Mouse (Mus musculus) intestine, embryonic 16.5 days (tissue): ENCODE results near the gene Cbx4. TPM values are rescaled to one million over a fixed set of nuclear protein-coding genes. Genes with fewer than 3 reads are reported as not detected.

Experiments
- ATAC-seq: fragments of 200-750 bp; cut with Nextera tagmentation; 2 replicates; pipeline ENCODE4 v1.8.0; 2017; ENCODE audit warnings: moderate TSS enrichment, moderate library complexity
- H3K27ac ChIP-seq: fragments of 300-500 bp; sonication (generic); 2 replicates; pipeline ENCODE4 v1.5.1; 2014; ENCODE audit warnings: mild to moderate bottlenecking, low read length
- H3K27me3 ChIP-seq: fragments of 300-500 bp; sonication (generic); replicated peaks from 2 replicates; pipeline ENCODE4 v1.6.1; 2014; ENCODE audit warnings: low read length, control low read depth, mixed read lengths; ENCODE audit not compliant: control insufficient read depth, insufficient read depth
- H3K36me3 ChIP-seq: fragments of 300-500 bp; sonication (generic); 2 replicates; pipeline ENCODE4 v1.6.1; 2014; ENCODE audit warnings: low read length, control low read depth; ENCODE audit not compliant: control insufficient read depth, insufficient read depth
- H3K4me1 ChIP-seq: fragments of 300-500 bp; sonication (generic); 2 replicates; pipeline ENCODE4 v1.6.1; 2014; ENCODE audit warnings: low read length, control low read depth, mixed read lengths; ENCODE audit not compliant: control insufficient read depth, insufficient read depth
- H3K4me2 ChIP-seq: fragments of 300-500 bp; sonication (generic); 2 replicates; pipeline ENCODE4 v1.6.1; 2014; ENCODE audit warnings: low read depth, low read length, control low read depth
- H3K4me3 ChIP-seq: fragments of 300-500 bp; sonication (generic); 2 replicates; pipeline ENCODE4 v1.5.1; 2014; ENCODE audit warnings: mild to moderate bottlenecking, low read length
- H3K9ac ChIP-seq: fragments of 300-500 bp; sonication (generic); 2 replicates; pipeline ENCODE4 v1.6.1; 2014; ENCODE audit warnings: low read depth, low read length
- H3K9me3 ChIP-seq: fragments of 300-500 bp; sonication (generic); 2 replicates; pipeline ENCODE4 v1.6.1; 2016; ENCODE audit warnings: low read length, control low read depth; ENCODE audit not compliant: control insufficient read depth
- WGBS: fragments of 180-500 bp; shearing (Covaris S2); extraction: QIAGEN DNeasy Blood & Tissue Kit; methylation state at CpG from one replicate; pipeline ENCODE4 v1.1.7; 2014; 5-methylcytosine and 5-hydroxymethylcytosine counted together
- polyA plus RNA-seq: library from polyadenylated mRNA; unstranded; fragments of >200 nt; fragmentation: Nextera tagmentation; extraction: Ambion mirVana; gene quantifications from 2 replicates; pipeline ENCODE4 v1.2.1, GENCODE M21; 2015

Cbx4 gene
- polyA plus RNA-seq, 1 experiment from 2014 or later = 9.3 TPM

DNA sequence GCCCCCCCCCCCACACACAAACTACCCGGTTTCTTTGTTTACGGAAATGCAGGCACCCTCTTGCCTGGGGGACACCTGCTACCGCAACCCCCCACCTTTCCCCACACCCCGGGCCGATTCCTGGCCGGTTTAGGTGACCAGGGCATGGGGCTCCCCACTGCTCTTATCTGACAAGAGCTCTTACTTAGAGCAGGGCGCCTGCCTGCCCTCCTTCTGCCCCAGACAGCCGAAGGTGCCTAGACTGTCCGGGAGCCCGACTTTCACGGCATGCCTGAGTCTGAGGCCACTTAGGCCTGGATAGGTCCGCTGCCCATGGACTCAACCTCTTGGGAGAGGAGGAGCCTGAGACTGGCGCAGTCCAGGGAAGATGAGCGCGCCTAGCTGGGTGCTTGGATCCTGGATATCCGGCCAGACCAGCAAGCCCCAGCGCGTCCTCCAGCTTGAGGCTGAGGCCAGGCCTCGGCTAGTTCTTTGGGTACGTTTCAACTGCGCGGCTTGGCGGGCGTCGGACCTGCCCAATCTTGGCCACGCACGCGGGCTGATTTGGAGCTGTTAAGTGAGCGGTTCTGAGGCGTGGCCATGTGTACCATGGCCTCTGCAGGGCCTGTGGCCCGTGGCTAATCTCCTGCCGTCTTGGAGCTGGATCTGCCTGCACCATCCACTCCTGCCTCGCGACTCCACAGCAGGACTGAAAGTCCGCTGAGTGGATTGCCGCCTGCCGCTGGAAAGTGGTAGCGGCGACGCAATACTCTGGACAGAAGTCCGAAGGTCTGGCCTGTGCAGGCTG, 41.3 kb downstream of the Cbx4 start:
- Histone ChIP-seq H3K27me3 (peaks cover 70% of the 10 kb centered on the region), H3K27ac (no peak overlapping the region), H3K9me3 (no peaks in the 10 kb centered on the region), H3K4me1 (peaks cover 55% of the 10 kb centered on the region), H3K4me3 (peak overlapping the region; percentile 23), H3K4me2 (peak overlapping the region; percentile 39), H3K36me3 (no peaks in the 10 kb centered on the region), H3K9ac (peak overlapping the region; percentile 53; the same call in 1 of the 2 replicates)
- 3% methylated on average over 41 of the region's 41 CpGs for WGBS
- ATAC-seq = peak; percentile 8; the same call in 1 of the 2 replicates

DNA sequence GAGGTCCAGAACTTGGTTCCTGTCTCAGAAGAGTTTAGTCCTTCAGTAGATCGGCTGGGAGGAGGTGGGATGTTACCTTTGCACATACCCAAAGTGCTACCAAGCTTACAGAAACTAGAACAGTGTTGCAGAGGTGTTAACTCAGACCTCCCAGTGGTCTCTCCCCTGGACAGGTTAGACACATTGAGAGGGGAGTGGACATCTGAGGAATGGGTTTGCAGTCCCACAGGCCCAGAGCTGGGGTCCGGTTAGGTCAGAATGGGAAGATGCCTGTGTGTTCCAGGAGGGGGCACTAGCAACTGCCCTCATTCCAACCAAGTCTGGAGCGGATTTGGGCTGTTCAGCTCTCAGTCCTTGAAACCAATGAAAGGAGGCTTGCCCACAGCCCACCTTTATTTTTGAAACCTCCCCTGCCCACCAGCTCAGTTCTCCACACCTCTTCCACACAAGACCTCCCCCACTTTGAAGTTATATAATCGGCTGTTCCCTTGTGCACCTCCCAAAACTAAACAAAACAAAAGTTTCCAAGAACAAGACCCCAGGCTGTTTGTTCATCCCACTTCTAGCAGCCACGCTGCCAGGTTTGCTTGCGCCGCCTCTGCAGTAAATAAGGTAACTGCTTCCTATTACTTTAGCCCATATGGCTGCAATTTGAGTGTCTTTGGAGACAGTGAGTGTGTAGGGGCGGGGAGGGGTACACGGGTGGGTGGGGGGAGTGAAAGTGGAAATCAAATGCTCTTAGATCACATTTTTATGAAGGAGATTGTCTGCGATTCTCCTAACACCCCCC, 42.1 kb downstream of the Cbx4 start:
- Histone ChIP-seq H3K4me1 (peaks cover 57% of the 10 kb centered on the region), H3K9ac (no peak overlapping the region), H3K9me3 (no peaks in the 10 kb centered on the region), H3K4me3 (no peak overlapping the region), H3K4me2 (no peak overlapping the region; the same call in 1 of the 2 replicates), H3K27me3 (peaks cover 62% of the 10 kb centered on the region), H3K36me3 (peaks cover 2% of the 10 kb centered on the region; the same call in 1 of the 2 replicates), H3K27ac (no peak overlapping the region)
- ATAC-seq = no peak
- WGBS = 4% methylated on average over 10 of the region's 10 CpGs

DNA sequence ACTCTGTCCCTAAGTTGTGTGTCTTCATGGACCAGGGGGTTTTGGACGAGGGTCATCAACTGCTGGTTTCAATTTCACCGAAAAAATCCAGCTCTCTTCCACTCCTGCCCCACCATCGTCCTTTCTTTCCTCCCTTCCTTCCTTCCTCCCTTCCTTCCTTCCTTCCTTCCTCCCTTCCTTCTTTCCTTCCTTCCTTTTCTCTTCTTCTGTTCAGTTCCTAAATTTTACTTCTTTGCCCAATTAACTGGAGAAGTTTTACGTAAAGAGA, 42.8 kb downstream of the Cbx4 start:
- peaks cover 6% of the 10 kb centered on the region for H3K36me3 ChIP-seq
- no peaks in the 10 kb centered on the region for H3K9me3 ChIP-seq
- ATAC-seq = no peak
- H3K27me3 ChIP-seq = peaks cover 61% of the 10 kb centered on the region
- H3K4me1 ChIP-seq = peaks cover 60% of the 10 kb centered on the region
- no peak overlapping the region for H3K27ac ChIP-seq
- H3K4me3 ChIP-seq = no peak overlapping the region
- H3K9ac ChIP-seq = no peak overlapping the region
- 2% methylated on average over 4 of the region's 4 CpGs for WGBS
- no peak overlapping the region for H3K4me2 ChIP-seq

DNA sequence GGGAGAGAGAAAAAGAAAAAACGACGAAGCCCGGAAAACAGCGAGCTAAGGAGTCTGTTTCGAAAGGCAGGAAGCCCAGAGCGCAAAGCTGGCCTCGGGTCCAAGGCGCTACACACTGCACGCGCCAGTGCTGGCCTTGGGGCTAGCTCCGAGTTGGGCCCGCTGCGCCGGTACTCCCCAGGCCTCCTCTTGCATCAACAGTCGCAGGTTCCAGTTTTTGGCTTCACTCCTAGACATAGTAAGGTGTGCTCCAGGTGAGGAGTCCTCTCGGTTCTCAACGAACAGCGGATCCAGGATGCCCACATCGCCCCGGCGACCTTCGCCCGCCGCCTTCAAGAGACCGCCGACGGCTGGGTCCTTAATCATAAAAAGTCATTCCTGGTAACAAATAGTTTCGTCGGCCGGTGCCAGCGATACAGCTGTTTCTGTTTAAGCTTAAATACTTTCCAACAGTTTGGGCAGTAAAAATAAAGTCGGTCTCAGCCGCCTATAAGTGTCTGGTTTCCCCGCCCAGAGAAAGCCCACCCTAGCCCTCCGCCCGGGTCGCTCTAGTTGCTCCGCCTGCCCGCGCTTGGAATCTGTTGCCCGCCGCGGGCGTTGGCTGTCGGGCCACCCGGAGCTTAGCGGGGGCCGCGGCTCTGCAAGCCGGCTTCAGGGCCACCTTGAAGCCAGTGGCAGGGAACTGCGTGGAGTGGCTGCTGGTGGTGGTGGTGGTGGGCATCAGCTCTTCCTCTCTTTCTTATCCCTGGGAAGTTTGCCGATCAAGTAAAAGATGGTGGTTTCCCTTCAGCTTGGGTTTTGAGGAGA, 43.4 kb downstream of the Cbx4 start:
- Histone ChIP-seq H3K27me3 (peaks cover 55% of the 10 kb centered on the region), H3K9me3 (no peaks in the 10 kb centered on the region), H3K9ac (no peak overlapping the region), H3K36me3 (peaks cover 6% of the 10 kb centered on the region), H3K4me3 (peak overlapping the region; percentile 20; the same call in 1 of the 2 replicates), H3K27ac (no peak overlapping the region), H3K4me2 (0 out of 2 replicates have a peak overlapping the region, but pooled peaks have one; percentile 4), H3K4me1 (peaks cover 56% of the 10 kb centered on the region)
- ATAC-seq = no peak
- WGBS = 2% methylated on average over 52 of the region's 52 CpGs

DNA sequence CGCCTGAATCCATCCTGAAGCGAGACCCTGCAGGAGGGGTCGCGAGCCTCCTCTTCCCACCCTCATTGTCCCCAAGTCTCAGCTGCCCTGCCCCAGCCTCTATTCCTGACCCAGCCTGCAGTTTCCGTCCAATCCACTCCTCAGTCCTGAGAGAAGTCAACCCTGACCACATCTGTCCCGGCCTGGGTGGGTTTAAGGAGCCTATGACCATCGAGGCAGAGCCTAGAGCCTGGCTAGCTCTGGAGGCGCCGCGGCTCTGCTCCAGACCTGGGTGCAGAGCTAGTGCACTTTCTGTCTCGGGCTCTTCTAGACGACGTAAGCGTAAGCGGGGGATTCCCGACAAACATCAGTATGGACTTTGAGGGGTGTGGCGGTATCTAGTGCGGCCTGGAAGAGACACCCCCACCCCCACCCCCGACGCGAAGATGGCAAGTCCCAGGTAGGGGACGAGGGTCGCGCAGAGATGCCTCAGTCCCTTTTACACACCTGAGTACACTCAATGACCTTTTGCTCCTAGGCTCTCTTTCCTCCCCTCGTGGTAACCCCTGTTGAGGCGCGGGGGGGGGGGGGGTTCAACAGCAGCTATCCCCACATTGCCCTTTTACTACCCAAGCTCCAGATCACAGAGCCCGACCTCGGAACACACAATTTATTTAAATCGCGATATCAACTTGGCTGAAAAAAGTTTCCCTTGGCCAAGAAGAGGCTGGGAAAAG, 44.1 kb downstream of the Cbx4 start:
- Histone ChIP-seq H3K27ac (no peak overlapping the region), H3K4me1 (peaks cover 58% of the 10 kb centered on the region), H3K27me3 (peaks cover 52% of the 10 kb centered on the region), H3K36me3 (peaks cover 6% of the 10 kb centered on the region), H3K4me2 (peak overlapping the region; percentile 97), H3K9ac (peak overlapping the region; percentile 70), H3K9me3 (no peaks in the 10 kb centered on the region), H3K4me3 (peak overlapping the region; percentile 76)
- 1% methylated on average over 30 of the region's 31 CpGs for WGBS
- ATAC-seq = no peak

DNA sequence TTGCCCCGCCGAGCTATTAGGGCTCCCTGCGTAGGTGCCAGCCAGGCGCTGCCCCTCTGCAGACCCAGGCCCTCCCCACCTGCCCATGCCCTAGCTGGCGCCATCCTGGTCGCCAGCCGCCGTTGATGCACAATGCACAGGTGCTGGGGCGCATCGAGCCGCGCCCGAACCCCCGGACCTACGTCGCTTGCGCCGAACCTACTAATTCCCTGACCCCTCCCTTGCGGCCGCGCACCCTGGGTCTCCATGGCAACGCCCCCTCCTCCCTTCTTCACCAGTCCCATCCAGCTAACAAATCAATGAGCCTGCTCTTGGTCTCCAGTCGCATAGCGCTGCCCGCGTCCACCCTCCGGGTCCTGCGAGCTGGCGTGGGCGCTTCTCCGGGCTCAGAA, 44.7 kb downstream of the Cbx4 start:
- Histone ChIP-seq H3K4me2 (peak overlapping the region; percentile 97), H3K27ac (no peak overlapping the region), H3K4me1 (peaks cover 53% of the 10 kb centered on the region), H3K27me3 (peaks cover 49% of the 10 kb centered on the region), H3K4me3 (peak overlapping the region; percentile 76), H3K9me3 (no peaks in the 10 kb centered on the region), H3K36me3 (peaks cover 6% of the 10 kb centered on the region), H3K9ac (peak overlapping the region; percentile 70)
- peak; percentile 54 for ATAC-seq
- WGBS = under 1% methylated on average over 31 of the region's 31 CpGs

DNA sequence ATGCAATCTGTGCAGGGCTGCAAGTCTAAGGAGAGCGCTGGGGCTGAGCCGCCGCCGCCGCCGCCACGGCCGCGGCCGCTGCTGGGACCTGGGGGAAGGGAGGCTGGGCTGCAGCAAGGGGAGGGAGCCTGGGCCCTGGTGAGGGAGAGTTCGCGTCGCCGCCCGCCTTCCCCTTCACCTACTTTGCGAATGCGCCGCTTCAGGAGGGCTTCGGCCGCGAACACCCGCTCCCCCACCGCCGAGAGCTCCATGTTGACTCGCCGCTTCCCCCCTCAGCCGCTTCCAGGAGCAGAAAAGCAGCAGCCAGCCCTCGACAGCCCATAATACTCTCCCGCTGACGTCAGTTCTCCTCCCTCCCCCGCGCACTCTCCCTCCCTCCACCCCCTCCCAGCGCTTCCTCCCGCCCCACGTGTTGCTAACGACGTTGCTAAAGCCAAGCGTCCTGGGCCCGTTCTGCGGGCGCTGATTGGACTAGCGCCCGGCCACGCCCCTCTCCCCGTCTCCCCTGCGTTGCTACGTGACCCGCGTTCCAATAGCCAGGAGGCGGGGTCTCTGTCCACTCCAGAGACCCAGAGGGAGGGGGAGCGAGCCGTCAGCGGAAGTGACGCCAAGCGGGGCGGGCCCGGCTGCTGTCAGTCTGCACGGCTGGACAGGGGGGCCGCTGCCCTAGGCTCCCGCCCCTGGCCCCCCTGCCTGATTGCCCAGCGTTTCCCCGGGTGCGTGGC, 45.3 kb downstream of the Cbx4 start, which contains the start of gene Cbx8:
Gene Cbx8 (minus strand): TSS at position 370 of the 725 bp plus-strand sequence.
- Histone ChIP-seq H3K4me2 (peak within 1 kb of the TSS; percentile 97), H3K4me1 (peaks cover 51% of the 10 kb centered on the region), H3K9me3 (no peaks in the 10 kb centered on the region), H3K27ac (peak within 1 kb of the TSS; percentile 73), H3K9ac (peak within 1 kb of the TSS; percentile 86), H3K36me3 (peaks cover 6% of the 10 kb centered on the region), H3K27me3 (peaks cover 49% of the 10 kb centered on the region), H3K4me3 (peak within 1 kb of the TSS; percentile 76)
- under 1% methylated on average over 52 of the region's 63 CpGs for WGBS
- peak; percentile 93 for ATAC-seq

DNA sequence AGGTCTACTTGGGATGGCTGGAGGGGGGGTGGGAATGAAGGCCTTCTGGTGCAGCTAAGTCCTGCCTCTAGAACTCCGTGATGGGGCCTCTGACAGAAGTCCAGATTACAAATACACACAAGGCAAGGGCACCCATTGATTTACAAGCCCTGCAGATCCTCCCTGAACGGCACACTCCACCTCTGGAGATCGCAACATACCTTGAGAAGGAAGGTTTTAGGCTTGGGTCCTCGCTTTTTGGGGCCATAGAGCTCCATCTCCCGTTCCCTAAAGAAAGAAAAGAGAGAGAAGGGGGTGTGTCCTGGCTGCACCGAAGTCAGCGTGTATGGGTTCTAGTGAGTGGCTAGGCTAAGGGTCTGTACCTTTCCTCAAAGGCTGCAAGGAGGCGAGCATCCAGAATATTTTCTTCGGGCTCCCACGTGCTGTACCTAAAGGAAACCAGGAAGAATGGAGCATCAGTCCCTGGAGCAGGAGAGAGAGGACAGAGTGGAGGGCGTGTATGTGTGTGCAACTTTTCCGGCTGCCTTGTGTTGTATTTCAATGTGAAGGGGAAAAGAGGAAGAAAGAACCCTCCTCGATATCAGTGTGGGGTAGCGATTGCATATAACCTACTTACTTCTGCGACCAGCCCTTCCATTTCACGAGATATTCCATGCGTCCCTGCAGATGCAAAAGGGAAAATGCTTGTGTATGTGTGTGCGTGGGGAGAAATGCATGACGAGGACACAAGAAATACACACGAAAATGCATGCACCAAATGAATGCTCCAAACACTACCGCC, 46.1 kb downstream of the Cbx4 start:
- 15% methylated on average over 21 of the region's 21 CpGs for WGBS
- Histone ChIP-seq H3K36me3 (peaks cover 6% of the 10 kb centered on the region), H3K4me3 (peak overlapping the region; percentile 76), H3K27ac (no peak overlapping the region), H3K9ac (peak overlapping the region; percentile 86), H3K27me3 (peaks cover 49% of the 10 kb centered on the region), H3K4me2 (peak overlapping the region; percentile 67), H3K9me3 (no peaks in the 10 kb centered on the region), H3K4me1 (peaks cover 49% of the 10 kb centered on the region)
- no peak for ATAC-seq
